Mouse (Mus musculus) thymus, postnatal 10 days (tissue): ENCODE measurements at regions not wholly inside any gene's neighbourhood (a gene's known extent, or its start where the extent isn't known, plus 50 kb on each side); places are given as distances from the start of the nearest gene placed in this dataset.

Experiments
- DNase-seq, 2 experiments: peaks; one replicate each; pipeline ENCODE4 v3.0.0; 2021; ENCODE audit warnings: low spot score in 2 of 2

GRCm38 (mm10) chr15:11712481-11713274 is 194.4 kb downstream of the Npr3 start:
- no peak for DNase-seq

GRCm38 (mm10) chr15:11701246-11701645 is 205.8 kb downstream of the Npr3 start:
- DNase-seq: no peak

GRCm38 (mm10) chr15:11699929-11700328 is 207.2 kb downstream of the Npr3 start:
- no peak for DNase-seq

- no peak for DNase-seq
Measured at GRCm38 (mm10) chr15:11697060-11697459, 210.0 kb downstream of the Npr3 start.

- no peak for DNase-seq
Measured at GRCm38 (mm10) chr15:11693772-11694270, 213.3 kb downstream of the Npr3 start.

GRCm38 (mm10) chr15:11664839-11665379 is 242.2 kb downstream of the Npr3 start:
- no peak for DNase-seq

GRCm38 (mm10) chr15:11655168-11655567 is 251.9 kb downstream of the Npr3 start:
- no peak for DNase-seq

- DNase-seq: no peak
Measured at GRCm38 (mm10) chr15:11646241-11646640, 246.8 kb upstream of the Tars start.

GRCm38 (mm10) chr15:11644779-11645178 is 245.3 kb upstream of the Tars start:
- no peak for DNase-seq

- DNase-seq: no peak
Measured at GRCm38 (mm10) chr15:11630654-11631053, 231.2 kb upstream of the Tars start.

GRCm38 (mm10) chr15:11626433-11626832 is 227.0 kb upstream of the Tars start:
- no peak for DNase-seq

GRCm38 (mm10) chr15:11612416-11612815 is 213.0 kb upstream of the Tars start:
- no peak for DNase-seq

GRCm38 (mm10) chr15:11610043-11610670 is 210.7 kb upstream of the Tars start:
- DNase-seq: no peak

- DNase-seq: no peak
Measured at GRCm38 (mm10) chr15:11607489-11607888, 208.0 kb upstream of the Tars start.

- no peak for DNase-seq
Measured at GRCm38 (mm10) chr15:11605677-11606076, 206.2 kb upstream of the Tars start.

GRCm38 (mm10) chr15:11597021-11597420 is 197.6 kb upstream of the Tars start:
- DNase-seq: no peak

GRCm38 (mm10) chr15:11590542-11591116 is 191.2 kb upstream of the Tars start:
- DNase-seq: peak in 1 of 2 experiments; percentile 18

- no peak for DNase-seq
Measured at GRCm38 (mm10) chr15:11589795-11590194, 190.3 kb upstream of the Tars start.

GRCm38 (mm10) chr15:11586384-11586783 is 186.9 kb upstream of the Tars start:
- DNase-seq: no peak

GRCm38 (mm10) chr15:11584155-11584554 is 184.7 kb upstream of the Tars start:
- no peak for DNase-seq

GRCm38 (mm10) chr15:11578331-11578730 is 178.9 kb upstream of the Tars start:
- DNase-seq: no peak

GRCm38 (mm10) chr15:11574359-11574758 is 174.9 kb upstream of the Tars start:
- DNase-seq: no peak
